Mouse (Mus musculus): ENCODE measurements around the gene Brd2. TPM values are rescaled to one million over a fixed set of nuclear protein-coding genes. Genes with fewer than 3 reads are reported as not detected.

Gene Brd2
- polyA plus RNA-seq, 1 experiment, result 85.8 TPM

GRCm38 (mm10) chr17:34096497-34097010, 25.9 kb downstream of the Brd2 start:
- no peak for DNase-seq (ENCODE audit: low read depth, low spot score)
- 39% methylated on average over 3 of the region's 3 CpGs for WGBS

GRCm38 (mm10) chr17:34094283-34095035, 28.0 kb downstream of the Brd2 start:
- 85% methylated on average over 27 of the region's 27 CpGs for WGBS
- DNase-seq (ENCODE audit: low read depth, low spot score), result no peak

- no peak for DNase-seq (ENCODE audit: low read depth, low spot score)
- WGBS, result 43% methylated on average over 7 of the region's 7 CpGs
Observed at GRCm38 (mm10) chr17:34093199-34093874, 29.1 kb downstream of the Brd2 start.

GRCm38 (mm10) chr17:34092197-34092875, 30.1 kb downstream of the Brd2 start, which contains the start of gene H2-Oa:
Gene H2-Oa (plus strand): TSS chr17:34092340.
- WGBS, result 42% methylated on average over 11 of the region's 11 CpGs
- no peak for DNase-seq (ENCODE audit: low read depth, low spot score)

GRCm38 (mm10) chr17:34090923-34091322, 31.5 kb downstream of the Brd2 start:
- DNase-seq (ENCODE audit: low read depth, low spot score), result no peak
- 58% methylated on average over 7 of the region's 7 CpGs for WGBS

- no peak for DNase-seq (ENCODE audit: low read depth, low spot score)
- 68% methylated on average over 11 of the region's 11 CpGs for WGBS
Observed at GRCm38 (mm10) chr17:34088124-34088523, 34.3 kb downstream of the Brd2 start.

GRCm38 (mm10) chr17:34087386-34087785, 35.0 kb downstream of the Brd2 start:
- 51% methylated on average over 2 of the region's 2 CpGs for WGBS
- DNase-seq (ENCODE audit: low read depth, low spot score), result no peak

- 11% methylated on average over 8 of the region's 8 CpGs for WGBS
- DNase-seq (ENCODE audit: low read depth, low spot score), result no peak
Observed at GRCm38 (mm10) chr17:34083104-34083503, 39.3 kb downstream of the Brd2 start.

GRCm38 (mm10) chr17:34079621-34080020, 42.8 kb downstream of the Brd2 start:
- DNase-seq (ENCODE audit: low read depth, low spot score), result peak; percentile 57
- WGBS, result 25% methylated on average over 5 of the region's 5 CpGs

GRCm38 (mm10) chr17:34079002-34079401, 43.4 kb downstream of the Brd2 start:
- WGBS, result 84% methylated on average over 11 of the region's 11 CpGs
- no peak for DNase-seq (ENCODE audit: low read depth, low spot score)

GRCm38 (mm10) chr17:34078148-34078547, 44.3 kb downstream of the Brd2 start:
- no peak for DNase-seq (ENCODE audit: low read depth, low spot score)
- WGBS, result 60% methylated on average over 4 of the region's 4 CpGs

GRCm38 (mm10) chr17:34077549-34077948, 44.9 kb downstream of the Brd2 start:
- WGBS, result under 1% methylated on average over 9 of the region's 9 CpGs
- DNase-seq (ENCODE audit: low read depth, low spot score), result peak; percentile 65

GRCm38 (mm10) chr17:34075271-34075670, 47.2 kb downstream of the Brd2 start:
- WGBS, result 37% methylated on average over 7 of the region's 7 CpGs
- peak; percentile 33 for DNase-seq (ENCODE audit: low read depth, low spot score)

- WGBS, result 61% methylated on average over 5 of the region's 5 CpGs
- DNase-seq (ENCODE audit: low read depth, low spot score), result no peak
Observed at GRCm38 (mm10) chr17:34072091-34072490, 50.3 kb downstream of the Brd2 start.

- no peak for DNase-seq (ENCODE audit: low read depth, low spot score)
- 32% methylated on average over 3 of the region's 3 CpGs for WGBS
Observed at GRCm38 (mm10) chr17:34068864-34069263, 53.6 kb downstream of the Brd2 start.

Other genes with a start within 250 kb of the Brd2 start
- not detected in 2 replicates for gene Gm7029, start 248.8 kb downstream of the Brd2 start, polyA plus RNA-seq (2012; rRNA removed)
- 17.1 and 17.6 TPM in 2 replicates for gene Kifc1, start 232.0 kb downstream of the Brd2 start, polyA plus RNA-seq (2012; rRNA removed)
- gene Platr17, start 217.5 kb downstream of the Brd2 start, polyA plus RNA-seq (2012; rRNA removed), result 0.67 TPM in 1 of 2 replicates, not detected in the other
- 34.1 and 41.0 TPM in 2 replicates for gene Daxx, start 213.2 kb downstream of the Brd2 start, polyA plus RNA-seq (2012; rRNA removed)
- gene Tapbp, start 206.7 kb downstream of the Brd2 start, polyA plus RNA-seq (2012; rRNA removed), result 203 and 264 TPM in 2 replicates
- 37.1 and 49.3 TPM in 2 replicates for gene Zbtb22, start 206.7 kb downstream of the Brd2 start, polyA plus RNA-seq (2012; rRNA removed)
- gene Rgl2, start 193.1 kb downstream of the Brd2 start, polyA plus RNA-seq (2012; rRNA removed), result 46.1 and 63.1 TPM in 2 replicates
- gene Pfdn6, start 182.3 kb downstream of the Brd2 start, polyA plus RNA-seq (2012; rRNA removed), result 28.6 and 35.4 TPM in 2 replicates
- gene Wdr46, start 182.0 kb downstream of the Brd2 start, polyA plus RNA-seq (2012; rRNA removed), result 19.1 and 23.6 TPM in 2 replicates
- 15.6 and 19.8 TPM in 2 replicates for gene B3galt4, start 171.1 kb downstream of the Brd2 start, polyA plus RNA-seq (2012; rRNA removed)
- 44.6 and 59.1 TPM in 2 replicates for gene Vps52, start 166.8 kb downstream of the Brd2 start, polyA plus RNA-seq (2012; rRNA removed)
- 617 and 700 TPM in 2 replicates for gene Rps18, start 166.6 kb downstream of the Brd2 start, polyA plus RNA-seq (2012; rRNA removed)
- 5,020 and 5,402 TPM in 2 replicates for gene H2-K1, start 122.3 kb downstream of the Brd2 start, polyA plus RNA-seq (2012; rRNA removed)
- 17.0 and 21.3 TPM in 2 replicates for gene Ring1, start 98.0 kb downstream of the Brd2 start, polyA plus RNA-seq (2012; rRNA removed)
- 43.2 and 48.6 TPM in 2 replicates for gene H2-Ke6, start 94.6 kb downstream of the Brd2 start, polyA plus RNA-seq (2012; rRNA removed)
- 129 and 133 TPM in 2 replicates for gene Slc39a7, start 91.0 kb downstream of the Brd2 start, polyA plus RNA-seq (2012; rRNA removed)
- gene Rxrb, start 90.8 kb downstream of the Brd2 start, polyA plus RNA-seq (2012; rRNA removed), result 41.6 and 49.9 TPM in 2 replicates
- 0.60 and 0.95 TPM in 2 replicates for gene Col11a2, start 83.2 kb downstream of the Brd2 start, polyA plus RNA-seq (2012; rRNA removed)
- gene H2-Oa, start 30.3 kb downstream of the Brd2 start, polyA plus RNA-seq (2012; rRNA removed), result 16.5 and 21.5 TPM in 2 replicates
- gene H2-DMa, start 3.1 kb downstream of the Brd2 start, polyA plus RNA-seq (2012; rRNA removed), result 218 and 235 TPM in 2 replicates
- gene H2-DMb2, start 20.7 kb upstream of the Brd2 start, polyA plus RNA-seq (2012; rRNA removed), result 31.0 and 41.3 TPM in 2 replicates
- 322 and 350 TPM in 2 replicates for gene H2-DMb1, start 30.4 kb upstream of the Brd2 start, polyA plus RNA-seq (2012; rRNA removed)
- gene Tap1, start 64.9 kb upstream of the Brd2 start, polyA plus RNA-seq (2012; rRNA removed), result 80.6 and 126 TPM in 2 replicates
- gene Psmb9, start 65.1 kb upstream of the Brd2 start, polyA plus RNA-seq (2012; rRNA removed), result 195 and 254 TPM in 2 replicates
- gene Psmb8, start 75.1 kb upstream of the Brd2 start, polyA plus RNA-seq (2012; rRNA removed), result 391 and 440 TPM in 2 replicates
- gene Tap2, start 80.9 kb upstream of the Brd2 start, polyA plus RNA-seq (2012; rRNA removed), result 44.9 and 56.5 TPM in 2 replicates
- 25.1 and 30.6 TPM in 2 replicates for gene H2-Ob, start 116.3 kb upstream of the Brd2 start, polyA plus RNA-seq (2012; rRNA removed)
- 3,098 and 3,636 TPM in 2 replicates for gene H2-Ab1, start 135.1 kb upstream of the Brd2 start, polyA plus RNA-seq (2012; rRNA removed)
- 1,441 and 1,600 TPM in 2 replicates for gene H2-Aa, start 165.2 kb upstream of the Brd2 start, polyA plus RNA-seq (2012; rRNA removed)
- 665 and 730 TPM in 2 replicates for gene H2-Eb1, start 183.2 kb upstream of the Brd2 start, polyA plus RNA-seq (2012; rRNA removed)
- 2.6 and 3.1 TPM in 2 replicates for gene H2-Eb2, start 203.0 kb upstream of the Brd2 start, polyA plus RNA-seq (2012; rRNA removed)
- gene Btnl2, start 232.2 kb upstream of the Brd2 start, polyA plus RNA-seq (2012; rRNA removed), result 48.4 and 121 TPM in 2 replicates